Mouse (Mus musculus) kidney, adult 11 months (tissue): ENCODE data around the gene Gm14418.

ENCODE experiments used
- DNase-seq: peaks from one replicate; pipeline ENCODE4 v3.0.0; 2022

Gene Gm14418

GRCm38 (mm10) chr2:177398096-177398495 is at the start of gene Gm14418:
TSS of gene Gm14418 (minus strand) at chr2:177398320.
- DNase-seq = peak; percentile 6
